Mouse (Mus musculus): ENCODE results near the gene Kazald1. TPM values are rescaled to one million over a fixed set of nuclear protein-coding genes. Genes with fewer than 3 reads are reported as not detected.

Gene Kazald1
- total and polyA plus RNA-seq, 3 experiments = 0.27 to 1.2 (median 0.44) TPM

DNA sequence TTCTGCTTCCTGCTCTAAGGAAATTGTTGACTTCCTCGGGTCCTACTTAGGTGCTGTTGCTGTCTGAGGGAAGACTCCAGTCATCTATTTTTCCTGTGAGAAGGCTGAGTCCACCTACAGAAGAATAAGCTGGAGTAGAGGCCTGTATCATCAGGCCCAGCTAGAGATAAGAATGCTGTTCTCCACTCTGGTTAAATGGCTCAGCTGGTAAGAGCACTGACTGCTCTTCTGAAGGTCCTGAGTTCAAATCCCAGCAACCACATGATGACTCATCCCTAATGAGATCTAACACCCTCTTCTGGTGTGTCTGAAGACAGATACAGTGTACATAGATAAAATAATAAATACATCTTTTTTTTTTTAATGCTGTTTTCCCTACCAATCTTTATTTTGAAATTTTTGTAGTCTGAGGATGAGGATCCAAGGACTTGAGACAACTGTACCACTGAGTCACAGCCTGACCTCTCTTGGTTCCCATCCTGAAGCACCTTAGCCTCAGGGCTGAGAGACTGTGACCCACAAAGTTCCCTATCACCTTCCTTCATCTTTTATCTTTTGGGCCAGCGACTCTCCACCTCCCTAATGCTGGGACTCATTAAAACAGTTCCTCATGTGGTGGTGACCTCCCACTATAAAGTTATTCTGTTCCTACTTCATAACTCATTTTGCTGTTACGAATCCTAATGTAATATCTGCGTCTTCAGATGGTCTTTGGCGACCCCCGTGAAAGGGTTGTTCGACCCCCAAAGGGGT lies 7.1 kb upstream of the Kazald1 start:
- Histone ChIP-seq H3K4me1 (ENCODE audit: control insufficient read depth in 1 of 2, insufficient read depth in 2 of 2) (peaks cover 0 to 5% of the 10 kb centered on the region in 2 experiments; a peak in 2 of 4 replicates), H3K4me3 (replicated peaks in 1 of 3; ENCODE audit: low read depth in 2 of 3, low read length in 2 of 3, poor library complexity in 1 of 3) (no peak overlapping the region), H3K36me3 (replicated peaks in 1 of 2; ENCODE audit: control insufficient read depth in 1 of 2, insufficient read depth in 1 of 2, low read length in 1 of 2) (no peaks in the 10 kb centered on the region), H3K9ac (ENCODE audit: insufficient read depth, low read depth) (no peak overlapping the region), H3K27ac (ENCODE audit: insufficient read depth, low read depth) (no peak overlapping the region), H3K79me2 (replicated peaks; ENCODE audit: control insufficient read depth, extremely low read depth, insufficient read depth, poor library complexity, severe bottlenecking) (no peaks in the 10 kb centered on the region), H3K27me3 (replicated peaks) (peaks cover 4% of the 10 kb centered on the region), H3K9me3 (replicated peaks; ENCODE audit: low read length) (no peaks in the 10 kb centered on the region), H3K4me2 (ENCODE audit: insufficient read depth, low read depth, poor library complexity, severe bottlenecking) (no peak overlapping the region)
- dilution Hi-C loops (cut with MboI; ENCODE audit: extremely low pct_ligation_motif_present, extremely low pct_unique_long_range_greater_than_20kb, low sequenced_read_pairs) = no loop called here
- TF ChIP-seq RCOR1 (conservative IDR thresholded peaks at IDR 0.05; ENCODE audit: low read depth, low read length) (no peak), USF2 (conservative IDR thresholded peaks at IDR 0.05; ENCODE audit: low read depth, low read length) (no peak), TBP (conservative IDR thresholded peaks at IDR 0.05; ENCODE audit: low read depth, low read length) (peak; percentile 77)
- DNase-seq (ENCODE audit: extremely low read depth) = no peak
- in situ Hi-C loops (cut with MboI; ENCODE audit: low pct_ligation_motif_present, low pct_unique_long_range_greater_than_20kb, low sequenced_read_pairs) = no loop called here

DNA sequence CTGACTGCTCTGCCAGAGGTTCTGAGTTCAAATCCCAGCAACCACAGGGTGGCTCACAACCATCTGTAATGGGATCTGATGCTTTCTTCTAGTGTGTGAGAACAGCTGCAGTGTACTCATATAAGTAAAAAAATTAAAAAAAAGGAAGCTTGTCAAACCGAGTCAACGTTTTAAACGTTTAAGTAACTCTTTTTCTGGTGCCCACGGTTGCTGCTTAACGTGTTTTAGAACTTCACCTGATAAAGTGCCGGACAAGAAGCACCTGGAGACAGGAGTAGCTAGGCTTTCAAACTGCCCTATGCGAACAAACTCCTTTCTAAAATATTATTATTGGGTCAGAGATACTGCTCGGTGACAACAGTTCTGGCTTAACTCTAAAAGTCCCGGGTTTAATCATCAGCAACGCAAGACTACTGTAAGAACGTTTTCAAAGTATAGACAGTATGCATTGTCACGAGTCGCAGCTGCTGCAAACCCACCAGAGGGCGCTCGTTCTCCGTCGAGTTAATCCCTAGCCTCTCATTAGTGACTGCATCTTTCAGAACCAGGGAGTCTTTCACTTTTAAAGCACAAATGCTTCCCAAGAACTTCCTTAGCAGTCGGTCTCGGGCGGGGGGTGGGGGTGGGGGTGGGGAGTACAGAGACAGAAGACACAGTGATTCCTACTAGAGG lies 1.0 kb upstream of the Kazald1 start:
- dilution Hi-C loops (cut with MboI; ENCODE audit: extremely low pct_ligation_motif_present, extremely low pct_unique_long_range_greater_than_20kb, low sequenced_read_pairs) = no loop called here
- peak overlapping the region; percentile 96; the same call in 1 of the 2 replicates for H3K27ac ChIP-seq (ENCODE audit: insufficient read depth, low read depth)

DNA sequence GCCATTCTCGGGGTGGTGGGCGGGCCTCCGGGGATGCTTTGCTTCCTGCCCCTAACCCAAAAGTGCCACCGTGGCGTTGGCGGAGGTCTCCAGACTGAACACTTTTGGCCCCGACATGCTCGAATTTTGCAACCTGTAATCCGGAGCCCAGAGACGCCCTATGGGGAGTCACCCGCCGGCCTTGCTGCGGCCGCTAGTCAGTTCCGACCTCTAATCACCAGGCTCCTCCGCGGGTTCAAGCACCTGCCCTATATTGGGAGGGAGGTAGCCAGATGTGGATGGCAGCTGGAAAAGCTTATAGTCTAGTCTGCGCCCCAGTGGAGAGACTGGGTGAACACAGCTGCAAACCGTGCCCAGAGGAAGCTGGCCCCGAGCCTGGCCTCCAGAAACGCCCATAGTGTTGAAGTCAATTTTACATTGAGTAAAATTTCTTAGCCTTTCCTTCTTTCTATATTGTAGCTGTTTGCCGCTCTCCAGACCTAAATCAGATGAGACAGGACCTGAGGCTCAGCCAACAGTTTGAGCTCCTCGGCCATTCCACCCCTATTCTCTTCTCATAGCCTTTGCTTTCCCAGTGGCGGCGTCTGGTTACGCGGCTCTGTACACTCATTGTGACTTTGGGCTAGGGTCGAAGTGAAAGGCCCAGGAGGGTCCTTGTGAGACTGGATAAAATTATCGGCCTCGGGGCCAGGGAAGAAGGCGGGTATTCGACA lies 438 bp downstream of the Kazald1 start:
- Histone ChIP-seq H3K27me3 (replicated peaks) (peaks cover 45% of the 10 kb centered on the region), H3K79me2 (replicated peaks; ENCODE audit: control insufficient read depth, extremely low read depth, insufficient read depth, poor library complexity, severe bottlenecking) (no peaks in the 10 kb centered on the region), H3K4me3 (replicated peaks in 1 of 3; ENCODE audit: low read depth in 2 of 3, low read length in 2 of 3, poor library complexity in 1 of 3) (peak overlapping the region; percentile 40 to 65 (median 64)), H3K36me3 (replicated peaks in 1 of 2; ENCODE audit: control insufficient read depth in 1 of 2, insufficient read depth in 1 of 2, low read length in 1 of 2) (no peaks in the 10 kb centered on the region), H3K9me3 (replicated peaks; ENCODE audit: low read length) (peaks cover 9% of the 10 kb centered on the region), H3K4me2 (ENCODE audit: insufficient read depth, low read depth, poor library complexity, severe bottlenecking) (peak overlapping the region; percentile 88), H3K27ac (ENCODE audit: insufficient read depth, low read depth) (peak overlapping the region; percentile 35; the same call in 1 of the 2 replicates), H3K4me1 (ENCODE audit: control insufficient read depth in 1 of 2, insufficient read depth in 2 of 2) (peaks cover 2 to 31% of the 10 kb centered on the region in 2 experiments; a peak in 2 of 4 replicates), H3K9ac (ENCODE audit: insufficient read depth, low read depth) (peak overlapping the region; percentile 92)
- dilution Hi-C loops (cut with MboI; ENCODE audit: extremely low pct_ligation_motif_present, extremely low pct_unique_long_range_greater_than_20kb, low sequenced_read_pairs) = no loop called here
- in situ Hi-C loops (cut with MboI; ENCODE audit: low pct_ligation_motif_present, low pct_unique_long_range_greater_than_20kb, low sequenced_read_pairs) = no loop called here
- DNase-seq (ENCODE audit: extremely low read depth) = peak; percentile 58
- TF ChIP-seq NELFE (IDR thresholded peaks at IDR 0.05; ENCODE audit: low read depth, low read length) = 0 out of 2 replicates have a peak, but pooled peaks have one; percentile 34
- TF ChIP-seq BHLHE40 (IDR thresholded peaks at IDR 0.05; ENCODE audit: low read depth, low read length) = 0 out of 2 replicates have a peak, but pooled peaks have one; percentile 15
- no peak; a peak in 1 of 4 replicates for TF ChIP-seq CTCF (conservative IDR thresholded peaks at IDR 0.05 in 1 of 2, IDR thresholded peaks at IDR 0.05 in 1 of 2; ENCODE audit: low read depth in 2 of 2, low read length in 2 of 2)
- TF ChIP-seq JUND (conservative IDR thresholded peaks at IDR 0.05; ENCODE audit: low read depth, low read length) = no peak
- TF ChIP-seq SIN3A (IDR thresholded peaks at IDR 0.05; ENCODE audit: low read length) = peak; percentile 65
- TF ChIP-seq UBTF (IDR thresholded peaks at IDR 0.05; ENCODE audit: low read depth, low read length) = no peak
- TF ChIP-seq E2F4 (IDR thresholded peaks at IDR 0.05; ENCODE audit: insufficient replicate concordance, low read depth, low read length) = no peak
- no peak for TF ChIP-seq ZC3H11A (IDR thresholded peaks at IDR 0.05; ENCODE audit: low read depth, low read length)
- no peak for TF ChIP-seq PAX5 (IDR thresholded peaks at IDR 0.05; ENCODE audit: low read length)
- TF ChIP-seq MAFK (IDR thresholded peaks at IDR 0.05; ENCODE audit: insufficient replicate concordance, low read length) = no peak
- no peak for TF ChIP-seq KAT2A (IDR thresholded peaks at IDR 0.05; ENCODE audit: insufficient replicate concordance, low read length)
- no peak for TF ChIP-seq RCOR1 (conservative IDR thresholded peaks at IDR 0.05; ENCODE audit: low read depth, low read length)
- TF ChIP-seq ZKSCAN1 (IDR thresholded peaks at IDR 0.05; ENCODE audit: borderline replicate concordance, low read depth, low read length) = no peak
- peak; percentile 31; the same call in 1 of the 2 replicates for TF ChIP-seq IRF4 (IDR thresholded peaks at IDR 0.05; ENCODE audit: low read depth, low read length)
- TF ChIP-seq USF2 (conservative IDR thresholded peaks at IDR 0.05; ENCODE audit: low read depth, low read length) = no peak

More for the DNA sequence above, 1.0 kb upstream of the Kazald1 start:
- Histone ChIP-seq H3K4me2 (ENCODE audit: insufficient read depth, low read depth, poor library complexity, severe bottlenecking) (peak overlapping the region; percentile 33), H3K79me2 (replicated peaks; ENCODE audit: control insufficient read depth, extremely low read depth, insufficient read depth, poor library complexity, severe bottlenecking) (no peaks in the 10 kb centered on the region), H3K27me3 (replicated peaks) (peaks cover 34% of the 10 kb centered on the region), H3K36me3 (replicated peaks in 1 of 2; ENCODE audit: control insufficient read depth in 1 of 2, insufficient read depth in 1 of 2, low read length in 1 of 2) (no peaks in the 10 kb centered on the region), H3K9ac (ENCODE audit: insufficient read depth, low read depth) (peak overlapping the region; percentile 92), H3K9me3 (replicated peaks; ENCODE audit: low read length) (no peaks in the 10 kb centered on the region), H3K4me3 (replicated peaks in 1 of 3; ENCODE audit: low read depth in 2 of 3, low read length in 2 of 3, poor library complexity in 1 of 3) (peak overlapping the region; percentile 64 to 74 (median 65)), H3K4me1 (ENCODE audit: control insufficient read depth in 1 of 2, insufficient read depth in 2 of 2) (peaks cover 2 to 31% of the 10 kb centered on the region in 2 experiments; a peak in 2 of 4 replicates)
- in situ Hi-C loops (cut with MboI; ENCODE audit: low pct_ligation_motif_present, low pct_unique_long_range_greater_than_20kb, low sequenced_read_pairs) = no loop called here
- TF ChIP-seq USF1 (IDR thresholded peaks at IDR 0.05; ENCODE audit: low read depth, low read length) (no peak), MYC (IDR thresholded peaks at IDR 0.05; ENCODE audit: low read depth, low read length) (peak; percentile 68; the same call in 1 of the 2 replicates), GABPA (IDR thresholded peaks at IDR 0.05; ENCODE audit: insufficient replicate concordance, low read depth, low read length) (no peak), POLR2AphosphoS2 (IDR thresholded peaks at IDR 0.05; ENCODE audit: low read depth, low read length) (no peak), JUND (conservative IDR thresholded peaks at IDR 0.05; ENCODE audit: low read depth, low read length) (no peak), NRF1 (IDR thresholded peaks at IDR 0.05; ENCODE audit: low read depth, low read length) (no peak), CTCF (conservative IDR thresholded peaks at IDR 0.05 in 1 of 2, IDR thresholded peaks at IDR 0.05 in 1 of 2; ENCODE audit: low read depth in 2 of 2, low read length in 2 of 2) (peak; percentile 76 to 85), BHLHE40 (IDR thresholded peaks at IDR 0.05; ENCODE audit: low read depth, low read length) (peak; percentile 73), SMC3 (IDR thresholded peaks at IDR 0.05; ENCODE audit: low read depth, low read length) (peak; percentile 63), RAD21 (IDR thresholded peaks at IDR 0.05; ENCODE audit: low read depth, low read length) (peak; percentile 66)
- peak; percentile 87 for DNase-seq (ENCODE audit: extremely low read depth)

Measured in CH12.LX (cell line).